Mouse (Mus musculus): ENCODE results near the gene Trim24.

DNA sequence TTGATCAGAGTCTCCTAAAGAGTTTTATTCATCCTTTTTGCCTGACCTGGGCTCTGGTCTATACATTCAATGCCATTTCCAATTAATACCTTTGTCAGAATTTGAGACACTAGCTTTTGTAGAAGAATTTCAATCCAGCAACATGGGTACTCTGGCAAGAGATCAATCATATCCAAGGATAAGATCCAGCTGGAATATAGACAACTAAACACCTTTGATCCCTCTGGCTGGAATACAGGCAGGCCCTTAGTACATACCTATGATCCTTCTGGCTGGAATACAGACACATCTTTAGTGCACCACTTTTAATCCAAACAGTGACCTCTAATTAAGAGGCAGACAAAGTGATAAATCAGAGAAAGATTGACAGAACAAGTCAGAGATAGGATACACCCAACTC, 3.1 kb downstream of the Trim24 start:
- no peak for TF ChIP-seq CTCF (IDR thresholded peaks at IDR 0.05; ENCODE audit: low read depth, low read length)
- no peak for TF ChIP-seq EP300 (IDR thresholded peaks at IDR 0.05; ENCODE audit: insufficient read depth, low read depth, low read length)

Measured in ES-Bruce4 (cell line).